Mouse (Mus musculus): ENCODE results near the gene Hoxd8.

Gene Hoxd8

GRCm38 (mm10) chr2:74699053-74699430 lies 5.4 kb upstream of the Hoxd8 start:
- DNase-seq (ENCODE audit: low spot score in 2 of 2) = no peak

- DNase-seq (ENCODE audit: low spot score in 2 of 2) = no peak
These were observed 4.5 kb upstream of the Hoxd8 start for GRCm38 (mm10) chr2:74699664-74700545.

GRCm38 (mm10) chr2:74700546-74701112 lies 3.8 kb upstream of the Hoxd8 start:
- no peak for DNase-seq (ENCODE audit: low spot score in 2 of 2)

GRCm38 (mm10) chr2:74701949-74702819 lies 2.2 kb upstream of the Hoxd8 start:
- DNase-seq (ENCODE audit: low spot score in 2 of 2) = peak; percentile 84 to 89

GRCm38 (mm10) chr2:74702820-74703219 lies 1.6 kb upstream of the Hoxd8 start:
- DNase-seq (ENCODE audit: low spot score in 2 of 2) = no peak

- DNase-seq (ENCODE audit: low spot score in 2 of 2) = no peak
These were observed 1.1 kb upstream of the Hoxd8 start for GRCm38 (mm10) chr2:74703317-74703716.

- no peak for DNase-seq (ENCODE audit: low spot score in 2 of 2)
These were observed 559 bp upstream of the Hoxd8 start for GRCm38 (mm10) chr2:74703720-74704392.

- no peak for DNase-seq (ENCODE audit: low spot score in 2 of 2)
These were observed 618 bp downstream of the Hoxd8 start for GRCm38 (mm10) chr2:74704999-74705466.

GRCm38 (mm10) chr2:74705467-74706089 lies 1.2 kb downstream of the Hoxd8 start:
- no peak for DNase-seq (ENCODE audit: low spot score in 2 of 2)

GRCm38 (mm10) chr2:74706393-74706960 lies 2.1 kb downstream of the Hoxd8 start:
- DNase-seq (ENCODE audit: low spot score in 2 of 2) = no peak

GRCm38 (mm10) chr2:74707599-74707998 lies 3.2 kb downstream of the Hoxd8 start:
- DNase-seq (ENCODE audit: low spot score in 2 of 2) = no peak

GRCm38 (mm10) chr2:74708676-74709075 lies 4.3 kb downstream of the Hoxd8 start:
- no peak for DNase-seq (ENCODE audit: low spot score in 2 of 2)

- DNase-seq (ENCODE audit: low spot score in 2 of 2) = no peak
These were observed 5.3 kb downstream of the Hoxd8 start for GRCm38 (mm10) chr2:74709465-74710419.

GRCm38 (mm10) chr2:74710929-74711543 lies 6.6 kb downstream of the Hoxd8 start:
- DNase-seq (ENCODE audit: low spot score in 2 of 2) = no peak

GRCm38 (mm10) chr2:74711721-74712621 lies 7.6 kb downstream of the Hoxd8 start, which contains the start of the genes Hoxd3 and Hoxd4:
Gene Hoxd3, plus strand, starts transcription at chr2:74711927.
Gene Hoxd4, plus strand, starts transcription at chr2:74711929.
- no peak for DNase-seq (ENCODE audit: low spot score in 2 of 2)

GRCm38 (mm10) chr2:74713239-74714150 lies 9.1 kb downstream of the Hoxd8 start:
- DNase-seq (ENCODE audit: low spot score in 2 of 2) = no peak
